In the genomic region with DNA sequence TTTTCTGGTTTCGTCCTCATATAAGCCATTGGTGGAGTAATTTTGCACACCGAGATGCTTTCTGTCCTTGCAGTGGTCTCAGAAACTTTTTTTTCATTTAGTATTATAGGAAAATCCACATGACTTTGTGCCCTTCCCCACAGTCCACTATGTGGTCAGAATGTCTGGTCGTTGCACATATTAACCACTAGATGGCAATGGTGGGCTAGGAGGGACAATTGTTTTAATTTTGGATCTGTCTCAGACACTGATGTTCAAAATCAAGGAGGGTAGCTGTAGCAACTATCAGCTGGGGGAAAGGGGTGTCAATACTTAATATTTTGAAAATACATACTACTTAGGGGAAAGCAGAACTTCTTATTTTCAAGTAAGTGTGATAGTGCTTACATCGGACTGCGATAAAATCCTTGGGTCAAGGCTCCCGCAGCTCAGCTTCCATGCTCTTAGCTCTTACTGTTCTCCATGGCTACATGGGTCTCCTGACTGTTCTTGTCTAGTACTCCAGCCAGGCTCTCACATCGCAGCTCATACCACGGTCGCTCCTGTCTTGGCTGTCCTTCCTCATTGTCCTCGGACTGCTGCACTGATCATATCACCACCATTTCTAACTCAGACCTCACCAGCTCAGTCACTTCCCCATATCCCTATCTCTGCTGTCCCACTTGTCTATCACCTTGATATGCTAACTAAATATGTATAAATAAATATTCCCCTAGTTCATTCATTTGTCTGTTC, we compare ENCODE assay signal across 8 mouse cellular contexts.
DNase-seq lines count a peak whose midpoint lies in the region; TF ChIP-seq lines count a peak whose summit lies in the region.

No protein-coding gene starts in this region.

- TF ChIP-seq CTCF in layer of hippocampus, adult 2 months (conservative IDR thresholded peaks at IDR 0.05): peak; percentile 89

- H3K27ac ChIP-seq in layer of hippocampus, adult 2 months: no peak overlapping the region

- no peak overlapping the region for H3K4me3 ChIP-seq in layer of hippocampus, adult 2 months

- peak in 1 of 2 experiments; percentile 38 for DNase-seq in layer of hippocampus, adult 2 months (ENCODE audit: low spot score in 2 of 2)
- no peak for DNase-seq in layer of hippocampus, postnatal 36 days
- peak; percentile 27 for DNase-seq in R1 (ENCODE audit: low read depth, low spot score)
- DNase-seq in embryo, embryonic 11 days: peak; percentile 51
- peak; percentile 7 to 9 for DNase-seq in kidney, postnatal 4 days
- DNase-seq in thymus, postnatal 36 days: no peak
- DNase-seq in urinary bladder, postnatal 14 days (ENCODE audit: low spot score): no peak
- no peak for DNase-seq in layer of hippocampus, postnatal 25 days (ENCODE audit: extremely low spot score in 1 of 2, low spot score in 1 of 2)

Comparison
In these comparisons a context has a peak if more than half of its experiments do, and no peak if none do; other contexts are left out.
1. DNase-seq: peak in R1 (single experiment), embryo, embryonic 11 days (single experiment) and kidney, postnatal 4 days (2 of 2); none in layer of hippocampus, postnatal 36 days (0 of 2), thymus, postnatal 36 days (0 of 2), urinary bladder, postnatal 14 days (single experiment) and layer of hippocampus, postnatal 25 days (0 of 2).